Mouse (Mus musculus) kidney, postnatal 4 days (tissue): ENCODE measurements around the gene Arglu1.
A peak's percentile ranks its signal among the peaks of the same experiment; 100 is the strongest.

Experiments used
- DNase-seq, 2 experiments: peaks; one replicate each; pipeline ENCODE4 v3.0.0; 2021; ENCODE audit warnings: mixed read lengths in 2 of 2

Arglu1 gene

DNA sequence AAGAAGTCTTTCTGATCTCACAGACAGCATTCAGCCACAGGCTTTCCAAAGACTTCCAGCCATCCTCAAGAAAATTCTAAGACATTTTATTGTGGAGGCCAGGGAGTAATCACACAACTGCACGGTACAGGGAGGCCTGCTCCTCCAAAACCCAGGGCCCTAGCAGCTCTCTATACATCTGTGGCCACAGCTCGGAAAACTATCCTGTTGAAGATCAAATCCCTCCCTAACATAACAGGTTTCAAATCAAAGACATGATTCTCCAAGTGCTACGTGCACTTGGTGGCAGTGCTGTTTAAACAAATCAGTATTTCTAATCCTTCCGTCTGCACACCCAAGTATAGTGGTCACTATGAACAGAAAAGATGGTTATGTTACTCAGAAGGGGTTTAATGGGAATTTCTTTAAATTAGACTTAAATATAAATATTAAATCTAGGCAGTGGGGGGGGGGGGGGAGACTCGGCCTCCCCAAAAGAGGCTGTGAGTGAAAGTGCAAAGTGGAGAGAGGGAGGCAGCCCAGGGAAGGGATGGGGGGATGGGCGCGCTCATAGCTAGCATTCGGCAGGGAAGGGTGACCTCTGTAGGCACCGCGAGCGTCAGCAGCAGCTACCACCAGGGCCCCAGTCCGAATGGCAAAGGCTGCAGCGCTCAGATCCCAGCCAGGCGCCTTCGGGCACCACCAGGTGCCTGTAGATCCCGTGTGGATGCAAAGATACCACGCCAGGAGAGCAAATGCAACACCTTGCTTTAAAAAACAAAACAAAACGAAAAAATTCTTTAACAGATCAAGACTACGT, 31.7 kb downstream of the Arglu1 start:
- DNase-seq, result peak; percentile 91 to 94

DNA sequence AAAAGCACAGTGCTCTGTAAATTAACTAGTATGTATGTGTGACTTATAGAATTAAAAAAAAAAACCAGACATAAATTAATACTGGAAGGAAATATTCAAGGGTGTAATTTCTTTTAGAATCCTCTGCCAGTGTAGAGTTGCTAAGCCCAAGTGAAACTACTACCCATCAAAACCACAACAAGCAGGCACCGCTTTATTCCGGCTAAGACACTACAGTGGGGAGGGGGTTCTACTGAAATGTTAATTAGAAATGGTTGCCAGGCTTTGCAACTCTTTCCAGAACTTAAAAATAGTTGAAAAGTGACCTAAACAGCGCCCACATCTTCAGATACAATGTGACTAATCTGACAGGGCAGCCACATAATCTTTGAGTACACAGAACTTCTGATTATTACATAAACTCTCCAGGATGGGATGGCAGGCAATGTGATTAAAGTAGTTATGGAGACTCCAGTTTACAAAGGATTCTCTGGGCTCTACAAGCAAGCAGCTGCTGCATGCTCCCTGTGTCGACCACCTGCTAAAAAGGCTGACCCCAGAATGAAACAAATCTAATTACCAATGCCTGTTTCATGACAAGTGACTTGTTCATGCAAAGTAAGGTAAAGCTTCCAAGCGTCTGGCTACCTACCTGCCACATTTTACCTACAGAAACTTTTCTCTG, 32.5 kb downstream of the Arglu1 start:
- DNase-seq, result no peak

DNA sequence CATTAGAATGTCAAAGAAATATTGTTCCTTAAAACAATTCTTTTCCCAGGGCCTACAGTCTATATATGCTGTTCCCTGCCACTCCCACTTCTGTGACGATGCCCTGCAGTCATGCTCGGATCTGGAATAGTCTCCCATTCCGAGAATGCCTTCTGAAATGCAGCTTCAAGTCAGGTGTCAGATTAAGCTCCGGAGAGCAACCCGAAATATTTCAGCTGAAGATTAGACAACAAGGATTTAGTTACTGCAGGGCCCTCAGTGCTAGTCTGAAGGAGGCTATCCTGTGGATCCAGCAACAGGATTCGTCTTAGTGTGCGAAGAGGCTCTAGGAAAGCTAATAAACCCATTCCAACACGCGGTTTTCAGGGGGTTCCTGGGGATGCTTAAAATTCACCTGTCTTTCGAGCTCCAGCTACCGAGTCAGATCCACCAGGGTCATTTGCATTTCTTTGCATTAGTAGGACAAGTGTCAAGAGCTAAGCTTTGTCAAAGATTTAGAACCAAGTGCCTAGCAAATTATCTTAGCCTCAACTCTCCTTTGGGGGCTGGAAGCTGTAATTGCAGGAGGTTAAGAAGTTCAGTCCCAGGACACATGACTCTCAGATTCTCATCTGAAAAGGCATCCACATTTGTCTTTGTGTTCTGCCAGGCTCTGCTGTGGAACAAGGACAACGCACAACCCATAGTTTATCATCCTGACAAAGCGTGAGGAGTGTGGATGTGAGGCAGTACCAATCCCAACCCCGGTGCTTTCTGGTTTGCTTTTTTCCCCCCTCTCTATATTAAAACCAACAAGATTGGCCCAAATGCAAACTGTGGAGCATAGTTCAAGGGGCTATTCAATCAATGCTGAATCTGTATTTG, 33.5 kb downstream of the Arglu1 start:
- DNase-seq, result peak in 1 of 2 experiments; percentile 17

DNA sequence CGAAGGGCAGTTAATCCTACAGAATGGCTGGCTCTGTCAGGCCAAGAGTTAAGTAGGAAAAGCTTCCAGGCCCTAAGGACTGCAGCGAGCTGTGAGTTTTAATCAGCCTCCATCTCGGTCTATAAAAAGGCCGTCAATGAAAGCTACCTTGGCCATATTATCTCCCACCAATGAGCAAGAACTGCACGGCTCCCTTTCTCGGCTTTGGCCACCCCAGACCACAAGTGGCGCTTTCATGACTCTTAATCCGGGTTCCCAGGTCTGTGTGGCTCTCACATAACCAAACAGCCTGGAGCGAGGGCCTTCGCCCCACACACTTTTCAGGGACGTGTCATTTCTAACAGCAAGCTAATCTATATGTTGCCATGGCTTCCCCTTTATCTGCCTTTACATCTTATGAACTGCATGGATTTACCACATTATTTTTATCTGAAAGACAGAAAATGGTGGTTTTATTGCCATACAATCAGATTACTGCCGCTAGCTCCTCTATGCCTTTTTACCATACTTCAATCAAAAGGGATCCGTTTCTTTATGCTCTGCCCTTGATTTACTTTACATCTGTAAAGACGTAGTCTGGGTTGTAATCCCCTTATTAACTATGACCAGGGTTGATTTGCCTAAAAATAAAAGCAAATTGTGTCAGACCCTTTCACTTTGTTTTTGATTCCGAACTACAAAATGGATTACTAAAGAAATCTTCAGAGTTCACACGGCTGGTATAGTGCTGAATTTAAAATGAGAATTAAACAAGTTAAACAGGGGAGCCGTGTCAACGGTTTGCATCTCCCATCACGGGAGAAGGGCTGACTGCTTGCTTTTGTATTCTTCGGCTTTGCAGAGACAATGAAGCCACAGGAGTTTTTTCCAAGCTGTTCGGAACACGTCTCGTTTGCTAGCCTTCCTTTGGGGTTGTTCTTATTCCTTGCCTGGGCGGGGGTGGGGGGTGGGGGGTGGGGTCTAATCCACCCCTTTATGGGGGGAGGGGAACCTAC, 34.7 kb downstream of the Arglu1 start:
- DNase-seq, result peak in 1 of 2 experiments; percentile 9

DNA sequence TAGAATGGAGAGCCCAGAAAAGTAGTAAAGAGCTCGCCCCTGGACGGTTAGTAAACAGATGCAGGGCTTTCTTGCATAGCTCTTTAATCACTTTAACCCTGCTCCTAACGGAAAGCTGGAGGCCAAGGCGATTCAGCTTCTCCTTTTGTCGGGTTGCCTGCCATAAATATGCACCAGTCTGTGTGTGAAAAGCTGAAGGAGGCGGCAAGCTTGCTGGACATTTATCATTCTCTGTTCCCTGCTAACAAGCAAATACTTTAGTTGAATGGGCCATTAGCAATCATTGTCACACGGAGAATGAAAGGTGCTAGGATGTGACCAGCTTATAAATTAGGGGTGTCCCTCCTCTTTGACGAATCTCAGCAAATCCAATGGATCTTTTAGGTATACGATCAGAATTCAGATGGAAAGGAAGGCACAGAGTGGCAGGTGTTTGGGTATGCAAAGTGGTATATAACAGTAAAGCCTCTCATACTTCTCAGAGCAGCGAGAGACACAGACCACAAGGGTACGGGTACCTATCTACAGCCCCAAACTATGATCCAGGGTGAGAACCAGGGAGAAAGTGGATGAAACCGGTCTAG, 36.3 kb downstream of the Arglu1 start:
- DNase-seq, result no peak

DNA sequence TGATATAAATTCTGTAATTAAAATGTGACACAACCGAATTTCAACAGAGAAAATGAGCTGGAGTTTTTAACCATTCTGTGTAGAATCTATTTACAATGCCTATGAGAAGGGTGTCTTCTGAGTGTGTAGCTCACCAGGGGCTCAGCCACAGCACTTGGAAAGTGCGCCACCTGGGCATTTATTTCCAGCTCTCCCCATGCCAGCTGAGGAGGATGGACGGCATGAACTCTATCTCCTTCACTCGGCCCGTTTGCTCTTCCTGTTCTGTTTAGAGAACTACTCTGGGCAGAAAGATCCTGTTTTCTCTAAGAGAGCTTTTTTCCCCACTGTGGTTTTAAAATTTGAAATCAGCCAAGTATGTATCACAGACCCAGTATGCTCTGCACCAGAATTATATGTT, 37.0 kb downstream of the Arglu1 start:
- DNase-seq, result no peak

DNA sequence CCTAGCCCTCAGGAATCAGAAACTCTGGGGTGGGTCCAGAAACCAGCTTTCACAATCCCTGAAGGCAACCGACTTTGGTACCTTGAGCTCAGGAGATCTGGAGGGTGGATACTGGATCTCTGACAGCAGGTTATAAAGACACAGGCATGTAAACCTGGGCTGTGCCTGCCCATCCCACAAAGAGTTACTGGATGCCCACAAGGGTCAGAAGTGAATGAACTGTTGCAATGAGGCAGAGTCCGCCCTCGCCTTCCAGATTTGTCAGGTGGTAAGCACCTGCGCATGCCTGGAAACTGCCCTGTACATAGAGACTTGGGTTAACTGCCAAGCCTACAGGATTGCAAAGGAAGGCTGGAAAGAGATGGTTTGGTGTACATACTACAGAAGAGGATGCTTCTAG, 37.9 kb downstream of the Arglu1 start:
- no peak for DNase-seq

DNA sequence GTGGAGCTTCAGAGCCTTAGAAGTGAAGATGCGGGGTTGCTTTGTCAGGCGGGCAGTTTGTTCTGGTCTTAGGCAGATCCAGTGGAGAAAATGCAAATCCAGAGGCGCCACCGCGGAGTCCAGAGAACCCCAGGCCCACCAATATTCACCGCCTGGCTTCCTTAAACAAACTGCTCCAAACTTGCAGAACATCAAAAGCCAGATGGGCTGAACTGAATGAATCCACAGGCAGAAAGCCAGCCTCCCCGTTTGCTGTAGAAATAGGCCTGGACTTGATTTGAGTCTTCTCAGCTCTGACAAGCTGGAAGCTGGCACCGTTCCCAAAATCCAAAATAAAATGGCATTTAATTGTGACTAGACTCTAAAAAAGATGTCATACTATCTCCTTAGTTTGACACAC, 40.4 kb downstream of the Arglu1 start:
- peak in 1 of 2 experiments; percentile 41 for DNase-seq

DNA sequence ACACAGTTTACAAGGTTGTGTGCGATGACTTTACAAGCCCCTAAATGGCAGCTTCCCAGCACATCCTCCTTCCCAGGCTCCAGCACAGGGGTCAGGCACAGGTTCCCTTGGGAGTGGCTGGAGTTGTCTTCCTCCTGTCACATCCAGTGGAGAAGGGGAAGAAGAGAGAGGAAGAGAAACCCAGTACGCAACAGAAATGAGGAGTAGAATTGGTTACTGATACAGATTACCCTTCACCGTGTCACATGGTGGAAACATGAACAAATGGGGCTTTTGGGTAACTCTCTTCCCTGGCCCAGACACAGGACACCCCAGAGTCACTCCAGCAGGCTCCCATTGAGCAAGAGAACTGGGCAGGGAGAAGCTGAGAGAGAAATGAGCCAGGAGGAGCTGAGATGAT, 40.8 kb downstream of the Arglu1 start:
- no peak for DNase-seq

DNA sequence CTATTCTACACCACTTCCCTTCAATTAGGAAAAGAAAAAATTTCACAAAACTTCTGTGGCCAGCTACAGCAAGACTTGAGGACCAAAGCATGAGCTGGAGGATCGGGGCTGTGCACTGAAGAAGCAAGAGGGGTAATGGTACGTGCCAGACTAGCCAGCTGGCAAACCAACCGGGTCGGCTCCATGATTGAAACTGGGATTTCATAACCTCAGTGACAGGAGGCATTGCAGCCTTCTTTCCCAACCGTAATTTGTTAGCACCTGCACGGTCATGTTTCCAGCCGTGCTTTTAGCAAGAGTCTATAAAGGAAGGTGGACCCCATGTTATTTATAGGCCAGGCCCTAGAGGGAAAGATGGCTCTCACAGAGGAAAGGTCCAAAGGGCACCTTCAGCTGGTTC, 41.6 kb downstream of the Arglu1 start:
- DNase-seq, result no peak

DNA sequence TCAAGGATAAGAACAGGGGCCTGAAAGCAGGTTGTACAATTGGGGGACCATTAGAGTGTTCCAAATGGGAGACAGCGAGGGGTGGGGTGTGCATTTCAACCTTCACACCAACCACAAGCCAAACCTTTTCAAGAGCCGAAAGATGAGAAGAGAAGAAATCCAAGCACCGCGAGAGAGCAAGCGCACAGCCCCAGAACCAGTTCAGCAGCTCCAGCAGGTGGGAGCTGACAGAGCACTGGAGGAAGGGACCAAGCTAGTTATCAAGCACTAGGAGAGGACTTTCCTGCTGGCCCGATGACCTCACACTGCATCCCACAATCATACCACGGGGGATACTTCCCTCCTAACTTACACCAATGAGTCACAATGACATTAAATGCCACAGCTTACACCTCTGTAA, 42.5 kb downstream of the Arglu1 start:
- no peak for DNase-seq

DNA sequence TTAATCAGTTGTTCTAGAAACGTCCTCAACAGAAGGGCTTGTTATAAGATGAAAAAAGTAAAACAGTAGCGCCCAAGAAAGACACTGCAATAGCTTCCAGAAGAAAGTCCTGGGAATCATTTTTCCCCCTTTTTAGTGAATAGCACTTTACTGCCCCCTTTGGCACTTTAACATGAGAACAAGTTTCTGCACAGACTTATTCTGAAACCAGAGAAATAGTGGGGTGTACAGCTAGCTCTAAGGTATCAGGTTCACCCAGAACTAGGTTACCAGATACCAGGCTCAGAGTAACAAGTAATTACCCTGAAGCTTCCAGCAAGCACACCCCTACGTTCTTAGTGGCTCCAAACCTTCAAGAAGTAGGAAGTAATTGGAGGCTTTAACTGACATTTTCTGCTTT, 43.0 kb downstream of the Arglu1 start:
- no peak for DNase-seq

DNA sequence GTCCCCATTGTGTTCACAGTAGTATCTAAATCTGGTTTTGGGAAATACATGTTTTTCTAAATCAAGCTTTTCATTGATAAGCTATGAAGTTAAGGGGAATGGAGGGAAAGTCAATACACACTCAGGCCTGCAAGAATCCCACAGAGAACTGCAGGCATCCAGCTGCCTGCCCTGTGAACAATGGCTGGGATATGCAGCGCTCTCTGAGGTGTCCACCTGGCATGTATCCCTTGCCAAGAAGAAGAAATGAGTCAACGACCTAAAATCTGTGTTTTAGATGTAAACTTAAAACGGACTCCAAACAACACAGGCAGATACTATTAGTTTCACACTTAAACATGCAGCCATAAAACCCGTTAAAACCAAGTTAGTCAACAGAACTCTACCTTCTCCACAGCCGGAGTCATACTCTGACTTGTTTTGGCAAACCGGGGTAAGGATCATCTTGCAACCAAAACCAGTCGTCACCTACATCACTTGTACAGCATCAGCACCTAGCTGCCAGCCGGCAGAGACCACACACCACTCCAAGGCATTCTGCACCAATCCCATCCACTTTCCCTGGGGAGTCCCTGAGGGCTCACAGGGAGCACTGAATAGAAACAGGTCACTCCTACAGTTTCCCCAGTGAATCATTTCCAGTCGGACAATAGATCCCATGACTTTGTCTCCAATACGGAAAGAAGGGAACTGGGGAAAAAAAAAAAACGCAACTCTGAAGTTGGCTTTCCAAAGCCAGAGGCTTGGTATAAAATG, 46.0 kb downstream of the Arglu1 start:
- no peak for DNase-seq

DNA sequence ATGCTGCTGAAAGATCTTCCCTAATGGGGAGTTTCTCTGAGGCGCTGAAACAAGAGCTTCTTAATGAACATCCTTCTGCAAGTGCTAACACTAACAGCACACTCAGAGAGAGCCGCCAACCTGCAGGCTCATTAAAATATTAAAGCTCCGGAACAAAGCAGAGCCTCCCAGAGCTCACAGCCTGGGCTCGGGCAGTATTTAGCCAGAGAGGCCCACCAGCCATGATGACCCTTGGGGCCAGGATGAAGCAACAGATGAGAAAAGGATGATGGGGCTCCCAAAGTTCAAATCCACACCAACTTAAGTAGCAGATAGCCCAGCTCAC, 50.1 kb downstream of the Arglu1 start:
- DNase-seq, result no peak

DNA sequence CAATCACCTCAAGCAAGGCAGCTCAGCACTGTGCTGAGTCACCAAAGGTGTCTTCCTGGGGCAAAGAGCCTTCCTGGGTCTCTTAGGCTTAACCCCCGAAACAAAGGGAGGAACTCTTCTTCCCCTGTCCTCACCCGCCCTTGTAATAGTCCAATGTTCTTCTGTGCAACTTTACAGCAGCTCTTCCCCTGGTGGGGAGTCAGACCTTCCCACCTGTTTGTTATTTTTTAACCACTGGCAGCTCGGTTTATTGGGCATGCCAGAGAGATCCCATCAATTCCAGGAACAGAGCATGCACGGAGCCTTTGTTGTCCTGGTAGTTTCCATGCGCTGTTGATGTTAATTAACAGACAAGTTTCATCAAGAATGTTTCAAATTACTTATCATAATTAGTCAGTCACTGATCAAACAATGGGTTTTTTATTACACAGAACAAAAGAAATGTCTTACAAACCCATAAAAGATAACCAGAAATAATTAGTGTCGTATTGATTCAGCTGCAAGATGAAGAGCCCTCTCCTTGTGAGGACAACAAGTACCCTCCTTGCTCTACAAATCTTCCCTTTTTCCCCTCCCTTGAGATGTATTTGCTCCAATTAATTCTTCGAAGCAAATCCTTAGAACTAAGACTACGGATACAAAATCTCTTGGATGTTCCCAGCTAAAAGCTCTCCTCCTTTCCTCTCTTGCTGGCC, 50.6 kb downstream of the Arglu1 start:
- no peak for DNase-seq

DNA sequence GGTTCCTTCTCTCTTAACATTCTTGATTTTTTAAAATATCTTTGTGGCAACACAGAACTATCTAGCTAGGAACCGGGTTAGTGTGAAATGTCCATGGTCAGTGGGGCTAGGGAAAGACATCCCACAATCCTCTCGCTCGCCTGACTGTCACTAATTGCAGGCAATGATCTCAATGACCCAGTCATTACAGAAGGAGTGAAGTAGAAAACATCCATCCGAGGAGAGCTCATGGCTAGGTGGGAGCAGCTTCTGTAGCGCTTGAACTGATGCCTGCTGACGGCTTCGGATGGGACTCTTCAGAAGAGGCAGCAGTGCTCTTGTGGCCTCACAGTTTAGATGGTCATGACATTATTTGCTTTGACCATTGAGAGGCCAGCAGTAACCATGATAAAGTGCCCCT, 58.9 kb downstream of the Arglu1 start:
- DNase-seq, result no peak

DNA sequence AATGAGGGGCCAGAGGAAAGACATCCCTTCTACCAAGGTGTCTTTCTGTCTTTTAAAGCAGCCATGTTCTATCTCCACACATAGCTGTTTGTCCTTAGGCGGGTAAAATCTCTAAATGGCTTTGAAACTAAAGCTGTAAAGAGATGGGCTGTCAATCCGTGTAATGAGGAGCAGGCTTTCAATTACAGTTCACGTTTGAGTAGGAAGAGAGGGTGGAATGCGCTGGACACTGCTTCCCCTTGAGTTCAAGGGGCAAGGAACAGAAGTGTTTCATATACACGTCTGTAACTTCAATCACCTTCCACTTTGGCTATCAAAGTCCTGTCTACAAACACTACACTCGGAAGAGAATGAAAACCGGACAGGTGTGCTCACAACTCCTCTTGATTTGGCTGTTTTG, 66.3 kb downstream of the Arglu1 start:
- DNase-seq, result no peak

DNA sequence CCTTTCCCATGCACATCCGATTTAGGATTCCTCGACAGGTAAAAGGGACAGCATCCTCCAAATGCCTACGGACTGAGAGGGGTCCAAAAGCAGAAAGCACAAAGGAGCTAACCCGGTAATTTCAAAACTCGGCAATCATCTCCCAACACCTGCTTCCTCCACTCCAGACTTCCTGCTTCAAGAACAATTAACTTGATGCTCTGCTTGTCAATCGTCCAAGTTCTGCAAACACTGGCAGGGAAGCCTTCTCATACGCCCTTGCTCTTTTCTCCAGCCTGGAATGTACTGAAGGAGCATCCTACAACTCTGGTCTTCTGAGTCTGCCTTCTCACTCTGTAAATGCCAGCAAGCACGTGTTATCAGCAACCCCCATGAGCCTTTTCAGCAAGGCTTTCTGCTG, 66.8 kb downstream of the Arglu1 start:
- peak in 1 of 2 experiments; percentile 32 for DNase-seq

DNA sequence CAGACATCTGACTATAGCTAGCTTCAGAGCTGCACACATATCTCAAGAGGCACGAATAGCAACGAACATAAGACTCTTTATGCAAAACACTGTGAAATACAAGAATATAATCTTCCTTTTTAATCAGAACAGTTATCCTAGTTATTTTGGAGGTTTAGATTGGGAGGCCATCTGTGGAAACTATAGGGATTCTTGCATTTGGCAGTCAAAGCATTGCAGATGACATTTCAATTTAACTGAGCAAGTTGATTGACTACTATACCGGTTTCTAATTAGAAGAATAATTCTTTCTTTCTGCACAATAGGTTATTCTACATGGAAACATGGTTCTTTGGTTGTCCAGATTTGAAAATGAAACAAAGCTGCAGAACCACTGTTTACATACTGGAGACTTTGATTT, 67.8 kb downstream of the Arglu1 start:
- no peak for DNase-seq

DNA sequence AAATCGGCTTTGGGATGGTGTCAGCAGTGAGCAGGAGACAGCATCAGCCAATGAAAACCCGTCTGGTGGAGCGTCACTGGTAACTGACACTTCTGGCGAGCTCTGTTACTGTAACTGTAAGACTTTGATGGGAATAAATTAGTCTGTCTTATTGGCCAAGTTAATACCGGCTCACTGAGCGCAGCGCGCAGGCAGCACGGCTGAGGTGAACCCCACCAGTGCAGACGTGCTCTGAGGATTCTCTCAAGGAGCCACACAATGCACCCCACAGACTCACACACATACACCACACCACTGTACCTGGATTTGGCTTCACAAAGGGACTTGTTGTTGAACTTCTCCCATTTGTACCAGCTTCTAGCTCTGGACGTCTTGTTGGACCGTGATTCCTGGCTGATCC, 68.3 kb downstream of the Arglu1 start:
- DNase-seq, result no peak
